Mouse (Mus musculus): ENCODE data around the gene Pi4kb.
A peak's percentile ranks its signal among the peaks of the same experiment; 100 is the strongest.

DNA sequence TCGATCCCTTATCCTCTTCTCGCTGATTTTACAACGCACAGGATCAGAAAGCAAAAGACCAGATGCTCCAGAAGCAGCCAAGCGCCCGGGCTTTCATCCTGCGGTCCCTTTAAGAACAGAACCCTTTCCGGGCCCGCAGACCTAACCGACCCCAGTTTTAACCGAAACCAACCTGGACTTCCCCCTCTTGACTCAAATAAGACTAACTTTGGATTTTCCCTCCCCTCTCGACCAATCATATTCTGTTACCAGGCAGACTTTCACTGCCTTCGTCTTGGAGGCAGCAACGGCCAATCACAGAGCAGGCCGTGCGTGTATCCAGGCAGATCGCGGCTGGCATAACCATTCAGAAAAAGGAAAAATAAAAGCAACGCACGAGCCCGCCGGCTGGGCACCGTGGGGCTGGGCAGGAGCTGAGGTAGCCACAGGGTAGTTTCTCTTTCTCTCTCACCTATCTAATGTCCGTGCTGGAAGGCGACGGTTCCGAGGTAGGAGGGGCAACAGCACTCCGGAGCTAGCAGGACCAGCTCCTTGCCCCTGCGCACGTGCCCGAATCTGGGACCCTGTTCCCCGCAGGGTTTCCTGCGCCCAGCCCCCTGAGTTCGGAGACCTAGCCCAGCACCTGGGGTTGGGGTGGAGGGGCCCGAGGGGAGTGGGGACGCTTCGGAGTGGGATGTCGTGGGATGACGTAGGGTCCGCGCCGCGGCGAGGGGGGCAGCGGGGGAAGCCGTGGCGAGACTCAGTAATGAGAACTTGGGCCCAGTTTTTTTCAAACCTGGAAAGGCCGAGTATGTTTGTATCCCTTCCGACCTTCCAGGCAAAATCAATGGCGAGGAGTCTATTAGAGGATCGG lies 20.5 kb upstream of the Pi4kb start, which contains the start of gene Rfx5:
- TF ChIP-seq POLR2A (IDR thresholded peaks at IDR 0.05; ENCODE audit: insufficient read depth, low read depth, low read length), result peak; percentile 58
- TF ChIP-seq CTCF (IDR thresholded peaks at IDR 0.05; ENCODE audit: insufficient read depth, low read depth, low read length), result no peak

All from olfactory bulb, adult 2 months (tissue).